Mouse (Mus musculus): ENCODE data around the gene Btbd16.

The Btbd16 gene

GRCm38 (mm10) chr7:130815601-130816000 is 41.7 kb downstream of the Btbd16 start:
- in situ Hi-C loops (cut with MseI, MboI): no loop called here

GRCm38 (mm10) chr7:130816243-130816642 is 42.4 kb downstream of the Btbd16 start:
- in situ Hi-C loops (cut with MseI, MboI): no loop called here

- in situ Hi-C loops (cut with MseI, MboI): no loop called here
Measured at GRCm38 (mm10) chr7:130818813-130819212, 44.9 kb downstream of the Btbd16 start.

- in situ Hi-C loops (cut with MseI, MboI): no loop called here
Measured at GRCm38 (mm10) chr7:130819624-130820023, 45.8 kb downstream of the Btbd16 start.

GRCm38 (mm10) chr7:130823992-130824391 is 50.1 kb downstream of the Btbd16 start:
- in situ Hi-C loops (cut with MseI, MboI): no loop called here

GRCm38 (mm10) chr7:130826343-130826742 is 52.5 kb downstream of the Btbd16 start:
- in situ Hi-C loops (cut with MseI, MboI): no loop called here

GRCm38 (mm10) chr7:130827431-130827830 is 53.6 kb downstream of the Btbd16 start:
- in situ Hi-C loops (cut with MseI, MboI): no loop called here

- in situ Hi-C loops (cut with MseI, MboI): no loop called here
Measured at GRCm38 (mm10) chr7:130827844-130828403, 54.1 kb downstream of the Btbd16 start.

GRCm38 (mm10) chr7:130828475-130828874 is 54.6 kb downstream of the Btbd16 start:
- in situ Hi-C loops (cut with MseI, MboI): no loop called here

GRCm38 (mm10) chr7:130831586-130831985 is 57.7 kb downstream of the Btbd16 start:
- in situ Hi-C loops (cut with MseI, MboI): no loop called here

GRCm38 (mm10) chr7:130834299-130834698 is 60.4 kb downstream of the Btbd16 start:
- in situ Hi-C loops (cut with MseI, MboI): no loop called here

- in situ Hi-C loops (cut with MseI, MboI): no loop called here
Measured at GRCm38 (mm10) chr7:130834958-130835861, 61.3 kb downstream of the Btbd16 start.

GRCm38 (mm10) chr7:130836066-130836465 is 62.2 kb downstream of the Btbd16 start:
- in situ Hi-C loops (cut with MseI, MboI): no loop called here

- in situ Hi-C loops (cut with MseI, MboI): no loop called here
Measured at GRCm38 (mm10) chr7:130837941-130838657, 64.2 kb downstream of the Btbd16 start.

- in situ Hi-C loops (cut with MseI, MboI): no loop called here
Measured at GRCm38 (mm10) chr7:130838658-130839025, 64.8 kb downstream of the Btbd16 start.

GRCm38 (mm10) chr7:130839380-130840100 is 65.7 kb downstream of the Btbd16 start:
- in situ Hi-C loops (cut with MseI, MboI): no loop called here

GRCm38 (mm10) chr7:130847164-130847718 is 73.4 kb downstream of the Btbd16 start:
- in situ Hi-C loops (cut with MseI, MboI): no loop called here

GRCm38 (mm10) chr7:130854684-130855292 is 80.9 kb downstream of the Btbd16 start:
- in situ Hi-C loops (cut with MseI, MboI): no loop called here

GRCm38 (mm10) chr7:130855681-130856080 is 81.8 kb downstream of the Btbd16 start:
- in situ Hi-C loops (cut with MseI, MboI): no loop called here

GRCm38 (mm10) chr7:130857973-130858372 is 84.1 kb downstream of the Btbd16 start:
- in situ Hi-C loops (cut with MseI, MboI): no loop called here

GRCm38 (mm10) chr7:130859926-130860325 is 86.1 kb downstream of the Btbd16 start:
- in situ Hi-C loops (cut with MseI, MboI): no loop called here

Measured in mouse trophoblast stem cell (cell line).